Comparison of ENCODE assay signal across 8 mouse cellular contexts in genomic region chr7:35234361-35235245, GRCm38 (mm10). TPM values are rescaled to one million over a fixed set of nuclear protein-coding genes. Genes with fewer than 3 reads are reported as not detected.
A peak's percentile ranks its signal among the peaks of the same experiment; 100 is the strongest.
DNase-seq lines count a peak whose midpoint lies in the region; ATAC-seq lines count a peak whose summit lies in the region.

No protein-coding gene starts in this region.

- under 1% methylated on average over 45 of the region's 45 CpGs for WGBS in heart, embryonic 14.5 days
- under 1% methylated on average over 45 of the region's 45 CpGs for WGBS in liver, embryonic 13.5 days (ENCODE audit: insufficient replicate concordance)
- WGBS in stomach, embryonic 16.5 days: under 1% methylated on average over 45 of the region's 45 CpGs

- peak overlapping the region; percentile 59 to 80 for H3K4me3 ChIP-seq in heart, embryonic 14.5 days (ENCODE audit: control insufficient read depth in 1 of 2, insufficient read depth in 1 of 2, low read depth in 1 of 2, low read length in 2 of 2)
- H3K4me3 ChIP-seq in liver, embryonic 13.5 days (replicated peaks): peak overlapping the region; percentile 65
- peak overlapping the region; percentile 68 for H3K4me3 ChIP-seq in stomach, embryonic 16.5 days (replicated peaks; ENCODE audit: low read length)

- ATAC-seq in CD4-positive, CD25-positive, alpha-beta regulatory T cell, adult 4 months: peak; percentile 88
- peak; percentile 93 for ATAC-seq in heart, embryonic 14.5 days (ENCODE audit: insufficient number of reproducible peaks, insufficient read depth, low FRiP score, low read depth)
- peak; percentile 91 for ATAC-seq in liver, embryonic 13.5 days (ENCODE audit: low read depth)
- ATAC-seq in stomach, embryonic 16.5 days (ENCODE audit: insufficient read depth, low FRiP score): peak; percentile 96

- peaks cover 0 to 4% of the 10 kb centered on the region in 2 experiments; a peak in 1 of 4 replicates for H3K4me1 ChIP-seq in heart, embryonic 14.5 days (ENCODE audit: control insufficient read depth in 2 of 2, insufficient read depth in 2 of 2, low read length in 2 of 2)
- peaks cover 19% of the 10 kb centered on the region for H3K4me1 ChIP-seq in liver, embryonic 13.5 days (replicated peaks)
- peaks cover 6% of the 10 kb centered on the region; the same call in 1 of the 2 replicates for H3K4me1 ChIP-seq in stomach, embryonic 16.5 days (ENCODE audit: control insufficient read depth, insufficient read depth, low read length)

- H3K9ac ChIP-seq in heart, embryonic 14.5 days (ENCODE audit: low read length): peak overlapping the region; percentile 79
- H3K9ac ChIP-seq in liver, embryonic 13.5 days: peak overlapping the region; percentile 72
- peak overlapping the region; percentile 78 for H3K9ac ChIP-seq in stomach, embryonic 16.5 days (ENCODE audit: low read length)

- no peaks in the 10 kb centered on the region for H3K27me3 ChIP-seq in heart, embryonic 14.5 days (ENCODE audit: control insufficient read depth, insufficient read depth, low read length)
- H3K27me3 ChIP-seq in liver, embryonic 13.5 days: no peaks in the 10 kb centered on the region
- H3K27me3 ChIP-seq in stomach, embryonic 16.5 days (ENCODE audit: control insufficient read depth, insufficient read depth, low read length): no peaks in the 10 kb centered on the region

- peak; percentile 77 for DNase-seq in c-Kit-negative CD71-positive TER-119-positive erythroid progenitor cells, embryonic 14.5 days (ENCODE audit: low read depth, low spot score)
- peak; percentile 96 for DNase-seq in fibroblast of lung, adult 2 months (ENCODE audit: low read depth)
- DNase-seq in kidney, postnatal 14 days: peak; percentile 99
- peak; percentile 93 for DNase-seq in liver, embryonic 13.5 days
- DNase-seq in neural tube, embryonic 10.5 days (ENCODE audit: extremely low spot score, low spot score): peak; percentile 100

- peaks cover 10% of the 10 kb centered on the region for H3K9me3 ChIP-seq in heart, embryonic 14.5 days (ENCODE audit: control insufficient read depth, low read length)
- H3K9me3 ChIP-seq in liver, embryonic 13.5 days (replicated peaks): no peaks in the 10 kb centered on the region
- peaks cover 4% of the 10 kb centered on the region; the same call in 1 of the 2 replicates for H3K9me3 ChIP-seq in stomach, embryonic 16.5 days (replicated peaks; ENCODE audit: control insufficient read depth, low read length)

- peak overlapping the region; percentile 91 to 93 for H3K27ac ChIP-seq in heart, embryonic 14.5 days (replicated peaks in 1 of 2; ENCODE audit: control insufficient read depth in 1 of 2, insufficient read depth in 1 of 2, low read depth in 2 of 2, low read length in 2 of 2)
- peak overlapping the region; percentile 69 for H3K27ac ChIP-seq in liver, embryonic 13.5 days
- peak overlapping the region; percentile 97 for H3K27ac ChIP-seq in stomach, embryonic 16.5 days (ENCODE audit: low read length)

- no peaks in the 10 kb centered on the region for H3K36me3 ChIP-seq in heart, embryonic 14.5 days (ENCODE audit: control insufficient read depth, insufficient read depth, low read length)
- no peaks in the 10 kb centered on the region for H3K36me3 ChIP-seq in liver, embryonic 13.5 days
- no peaks in the 10 kb centered on the region for H3K36me3 ChIP-seq in stomach, embryonic 16.5 days (ENCODE audit: control insufficient read depth, insufficient read depth, low read length)

- H3K4me2 ChIP-seq in heart, embryonic 14.5 days (ENCODE audit: low read length): peak overlapping the region; percentile 73
- peak overlapping the region; percentile 80 for H3K4me2 ChIP-seq in liver, embryonic 13.5 days
- peak overlapping the region; percentile 68 for H3K4me2 ChIP-seq in stomach, embryonic 16.5 days (ENCODE audit: low read depth, low read length)

RNA-seq across cellular contexts. Expression of gene Lrp3, which starts 19.3 kb away (rescaled TPM):
- polyA plus RNA-seq in CD4-positive, CD25-positive, alpha-beta regulatory T cell, adult 4 months (2017; shearing (Covaris generic)): 1 to 10 TPM in 1 of 2 experiments, under 1 TPM in 1; 0.51 to 1.8 TPM
- polyA plus RNA-seq in heart, embryonic 14.5 days (2014; fragmentation: Nextera tagmentation; extraction: Ambion mirVana): 1.2 and 1.3 TPM in 2 replicates
- polyA plus RNA-seq in liver, embryonic 13.5 days (2015; fragmentation: Nextera tagmentation; extraction: Ambion mirVana): 0.38 and 0.50 TPM in 2 replicates
- polyA plus RNA-seq in stomach, embryonic 16.5 days (2015; fragmentation: Nextera tagmentation; extraction: Ambion mirVana): 4.9 and 5.5 TPM in 2 replicates

RNA-seq across cellular contexts. Expression of gene Slc7a10, which starts 48.4 kb away (rescaled TPM):
- polyA plus RNA-seq in CD4-positive, CD25-positive, alpha-beta regulatory T cell, adult 4 months (2017; shearing (Covaris generic)): 1 to 10 TPM; 6.7 to 7.4 TPM
- 0.62 and 1.8 TPM in 2 replicates for polyA plus RNA-seq in heart, embryonic 14.5 days (2014; fragmentation: Nextera tagmentation; extraction: Ambion mirVana)
- 0.41 and 0.54 TPM in 2 replicates for polyA plus RNA-seq in liver, embryonic 13.5 days (2015; fragmentation: Nextera tagmentation; extraction: Ambion mirVana)
- polyA plus RNA-seq in stomach, embryonic 16.5 days (2015; fragmentation: Nextera tagmentation; extraction: Ambion mirVana): 3.6 and 5.0 TPM in 2 replicates

Comparison
In these comparisons a context has a peak if more than half of its experiments do, and no peak if none do; other contexts are left out.
1. Peak in every context shown above with its lines: DNase-seq, ATAC-seq, H3K4me3 ChIP-seq and H3K27ac ChIP-seq.